Mouse (Mus musculus) urinary bladder, adult 2 months (tissue): ENCODE results near the gene Prkag2. TPM values are rescaled to one million over a fixed set of nuclear protein-coding genes. Genes with fewer than 3 reads are reported as not detected.
"Not testable (repeated sequence)": the region's sequence is repeated elsewhere in the genome, so short reads cannot be mapped to it uniquely, and the experiment has no call there.

Source experiments
- DNase-seq: peaks from one replicate; pipeline ENCODE4 v3.0.0; 2022; ENCODE audit warnings: low spot score
- polyA plus RNA-seq: library from polyadenylated mRNA; depleted of rRNA; stranded (reverse); fragments of >200 nt; gene quantifications from 2 replicates; pipeline ENCODE4 v1.2.3, GENCODE M21; 2012; rRNA removed

The Prkag2 gene
- polyA plus RNA-seq, 1 experiment: 142 TPM

- DNase-seq: no peak
Observed at GRCm38 (mm10) chr5:24826056-24826770, 274.2 kb downstream of the Prkag2 start.

GRCm38 (mm10) chr5:24825365-24826055 is 274.9 kb downstream of the Prkag2 start:
- no peak for DNase-seq

- DNase-seq: no peak
Observed at GRCm38 (mm10) chr5:24823864-24824405, 276.5 kb downstream of the Prkag2 start.

- DNase-seq: no peak
Observed at GRCm38 (mm10) chr5:24822781-24823180, 277.7 kb downstream of the Prkag2 start.

- DNase-seq: not testable (repeated sequence)
Observed at GRCm38 (mm10) chr5:24822231-24822630, 278.2 kb downstream of the Prkag2 start.

GRCm38 (mm10) chr5:24821403-24821841 is 279.0 kb downstream of the Prkag2 start:
- peak; percentile 40 for DNase-seq

GRCm38 (mm10) chr5:24820627-24821026 is 279.8 kb downstream of the Prkag2 start:
- no peak for DNase-seq

GRCm38 (mm10) chr5:24817191-24817590 is 283.3 kb downstream of the Prkag2 start:
- DNase-seq: no peak

GRCm38 (mm10) chr5:24813946-24814345 is 286.5 kb downstream of the Prkag2 start:
- no peak for DNase-seq

- no peak for DNase-seq
Observed at GRCm38 (mm10) chr5:24813005-24813404, 287.4 kb downstream of the Prkag2 start.

Other genes starting within 250 kb of the Prkag2 start
- not detected in 2 replicates for gene Galntl5, start 80.8 kb upstream of the Prkag2 start, polyA plus RNA-seq
- 27.0 and 30.9 TPM in 2 replicates for gene Galnt11, start 121.3 kb upstream of the Prkag2 start, polyA plus RNA-seq
- gene E130116L18Rik, start 122.5 kb upstream of the Prkag2 start, polyA plus RNA-seq: not detected in 2 replicates